Mouse (Mus musculus): ENCODE measurements around the gene Efemp1. TPM values are rescaled to one million over a fixed set of nuclear protein-coding genes. Genes with fewer than 3 reads are reported as not detected.

Gene Efemp1
- total RNA-seq, 1 experiment: 5.8 TPM

GRCm38 (mm10) chr11:28961381-28961780 is 108.4 kb downstream of the Efemp1 start:
- no peak overlapping the region for H3K27ac ChIP-seq (ENCODE audit: insufficient read depth, low read depth, low read length, poor library complexity, severe bottlenecking)
- H3K9ac ChIP-seq (ENCODE audit: insufficient read depth, low read depth, low read length, poor library complexity, severe bottlenecking): no peak overlapping the region
- no peaks in the 10 kb centered on the region for H3K4me1 ChIP-seq (ENCODE audit: control insufficient read depth in 2 of 2, insufficient read depth in 2 of 2, low read length in 2 of 2, poor library complexity in 1 of 2)
- H3K9me3 ChIP-seq (ENCODE audit: control insufficient read depth, insufficient read depth, low read depth, low read length): no peaks in the 10 kb centered on the region
- DNase-seq (ENCODE audit: low read depth, low spot score): no peak
- H3K36me3 ChIP-seq (ENCODE audit: control insufficient read depth, insufficient read depth, low read length, poor library complexity, severe bottlenecking): no peaks in the 10 kb centered on the region
- TF ChIP-seq HCFC1 (IDR thresholded peaks at IDR 0.05; ENCODE audit: borderline replicate concordance, insufficient read depth, low read length) (no peak), ZNF384 (IDR thresholded peaks at IDR 0.05; ENCODE audit: low read depth, low read length) (no peak), CHD2 (IDR thresholded peaks at IDR 0.05; ENCODE audit: low read depth, low read length) (no peak), MAFK (IDR thresholded peaks at IDR 0.05; ENCODE audit: insufficient read depth, low read depth, low read length) (no peak), ZC3H11A (IDR thresholded peaks at IDR 0.05; ENCODE audit: borderline replicate concordance, low read depth, low read length) (no peak)
- in situ Hi-C loops (cut with MboI; ENCODE audit: low sequenced_read_pairs in 2 of 2, unreplicated experiment in 2 of 2): no loop called here
- H3K4me3 ChIP-seq (ENCODE audit: insufficient read depth in 1 of 2, low read depth in 1 of 2, low read length in 2 of 2, poor library complexity in 1 of 2, severe bottlenecking in 1 of 2): no peak overlapping the region
